Mouse (Mus musculus): ENCODE results near the gene Afdn.

GRCm38 (mm10) chr17:13870236-13870635, 109.9 kb downstream of the Afdn start:
- TF ChIP-seq CTCF (IDR thresholded peaks at IDR 0.05; ENCODE audit: low read depth, low read length) (no peak), POLR2A (IDR thresholded peaks at IDR 0.05; ENCODE audit: borderline replicate concordance, low read depth, low read length) (no peak)
